Mouse (Mus musculus) C2C12 (cell line): ENCODE data around the gene Rtp3.

Experiments
- CEBPB ChIP-seq: IDR thresholded peaks from one replicate; pipeline ENCODE4 v1.6.1; 2011; ENCODE audit warnings: low read depth, mild to moderate bottlenecking, control low read depth, moderate library complexity
- CTCF ChIP-seq: IDR thresholded peaks from one replicate; pipeline ENCODE4 v1.5.1; 2011; ENCODE audit not compliant: control insufficient read depth, insufficient read depth, insufficient read length
- FOSL1 ChIP-seq: IDR thresholded peaks from one replicate; pipeline ENCODE4 v1.8.0; 2011; ENCODE audit warnings: mild to moderate bottlenecking, low read length; ENCODE audit not compliant: poor library complexity, insufficient read depth, severe bottlenecking
- MAX ChIP-seq: IDR thresholded peaks from one replicate; pipeline ENCODE4 v1.6.1; 2011; ENCODE audit warnings: mild to moderate bottlenecking, control low read depth
- MYOD1 ChIP-seq: IDR thresholded peaks from one replicate; pipeline ENCODE4 v1.6.1; 2011; ENCODE audit warnings: low read depth; ENCODE audit not compliant: control insufficient read depth, insufficient read length
- USF1 ChIP-seq: IDR thresholded peaks from one replicate; pipeline ENCODE4 v1.6.1; 2011; ENCODE audit warnings: low read depth, mild to moderate bottlenecking, control low read depth, moderate library complexity

GRCm38 (mm10) chr9:110984096-110984495 lies 6.3 kb downstream of the Rtp3 start:
- TF ChIP-seq CTCF (no peak), MYOD1 (no peak), MAX (no peak), CEBPB (no peak), USF1 (no peak), FOSL1 (no peak)
